Mouse (Mus musculus) embryonic facial prominence, embryonic 11.5 days (tissue): ENCODE measurements at regions not wholly inside any gene's neighbourhood (a gene's known extent, or its start where the extent isn't known, plus 50 kb on each side); places are given as distances from the start of the nearest gene placed in this dataset.
"Not testable (repeated sequence)": the region's sequence is repeated elsewhere in the genome, so short reads cannot be mapped to it uniquely, and the experiment has no call there.

Source experiments
- ATAC-seq: fragments of 200-750 bp; cut with Nextera tagmentation; replicated peaks from 2 replicates; pipeline ENCODE4 v1.8.0; 2017; ENCODE audit warnings: low read depth; ENCODE audit not compliant: insufficient number of reproducible peaks, low FRiP score, low TSS enrichment
- DNase-seq: peaks from one replicate; pipeline ENCODE4 v3.0.0-alpha.2; 2015; ENCODE audit warnings: low spot score
- H3K27ac ChIP-seq: fragments of 300-500 bp; sonication (generic); replicated peaks from 2 replicates; pipeline ENCODE4 v1.5.1; 2014; ENCODE audit warnings: mild to moderate bottlenecking, low read depth, low read length, control low read depth
- H3K27me3 ChIP-seq: fragments of 300-500 bp; sonication (generic); 2 replicates; pipeline ENCODE4 v1.6.1; 2014; ENCODE audit warnings: mild to moderate bottlenecking, low read length, moderate library complexity, mixed read lengths; ENCODE audit not compliant: control insufficient read depth, insufficient read depth
- H3K36me3 ChIP-seq: fragments of 300-500 bp; sonication (generic); replicated peaks from 2 replicates; pipeline ENCODE4 v1.6.1; 2014; ENCODE audit warnings: low read depth, mild to moderate bottlenecking, low read length, moderate library complexity, mixed read lengths; ENCODE audit not compliant: control insufficient read depth, insufficient read depth
- H3K4me1 ChIP-seq: fragments of 300-500 bp; sonication (generic); 2 replicates; pipeline ENCODE4 v1.6.1; 2014; ENCODE audit warnings: low read length, mixed read lengths; ENCODE audit not compliant: control insufficient read depth, insufficient read depth
- H3K4me2 ChIP-seq: fragments of 300-500 bp; sonication (generic); 2 replicates; pipeline ENCODE4 v1.6.1; 2014; ENCODE audit warnings: low read depth, mild to moderate bottlenecking, control low read depth, low read length, moderate library complexity
- H3K4me3 ChIP-seq: fragments of 300-500 bp; sonication (generic); 2 replicates; pipeline ENCODE4 v1.5.1; 2014; ENCODE audit warnings: low read depth, low read length, control low read depth
- H3K9ac ChIP-seq: fragments of 300-500 bp; sonication (generic); replicated peaks from 2 replicates; pipeline ENCODE4 v1.6.1; 2014; ENCODE audit warnings: mild to moderate bottlenecking, control low read depth, low read length
- H3K9me3 ChIP-seq: fragments of 300-500 bp; sonication (generic); replicated peaks from 2 replicates; pipeline ENCODE4 v1.6.1; 2016; ENCODE audit warnings: mild to moderate bottlenecking, low read length, inconsistent platforms, mixed read lengths; ENCODE audit not compliant: control insufficient read depth
- WGBS: fragments of 180-500 bp; shearing (Covaris S2); extraction: QIAGEN DNeasy Blood & Tissue Kit; methylation state at CpG from one replicate; pipeline ENCODE4 v1.1.7; 2014; 5-methylcytosine and 5-hydroxymethylcytosine counted together

DNA sequence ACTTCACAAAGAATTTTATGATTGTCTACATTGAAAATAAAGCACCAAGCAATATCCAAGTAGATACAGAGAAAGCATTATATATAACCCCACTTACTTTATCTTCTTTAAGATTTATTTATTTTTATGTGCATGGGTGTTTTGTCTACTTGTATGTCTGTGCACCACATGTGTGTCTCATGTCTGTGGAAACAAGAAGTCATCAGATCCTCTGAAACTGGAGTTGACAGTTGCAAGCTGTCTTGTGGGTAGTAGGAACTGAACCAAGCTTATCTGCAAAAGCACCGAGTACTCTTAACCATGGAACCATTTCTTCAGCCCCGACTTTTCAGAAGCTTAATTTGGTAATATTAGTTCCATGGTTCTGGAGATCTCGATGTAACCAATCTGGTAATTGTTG lies 151.2 kb upstream of the Tet2 start:
- no peak overlapping the region for H3K4me2 ChIP-seq
- H3K4me3 ChIP-seq = no peak overlapping the region
- no peaks in the 10 kb centered on the region for H3K36me3 ChIP-seq
- DNase-seq (no peak), ATAC-seq (no peak)
- H3K4me1 ChIP-seq = no peaks in the 10 kb centered on the region
- WGBS = 76% methylated on average over 3 of the region's 3 CpGs
- no peaks in the 10 kb centered on the region for H3K9me3 ChIP-seq
- H3K27ac ChIP-seq = no peak overlapping the region
- no peak overlapping the region for H3K9ac ChIP-seq
- no peaks in the 10 kb centered on the region for H3K27me3 ChIP-seq

DNA sequence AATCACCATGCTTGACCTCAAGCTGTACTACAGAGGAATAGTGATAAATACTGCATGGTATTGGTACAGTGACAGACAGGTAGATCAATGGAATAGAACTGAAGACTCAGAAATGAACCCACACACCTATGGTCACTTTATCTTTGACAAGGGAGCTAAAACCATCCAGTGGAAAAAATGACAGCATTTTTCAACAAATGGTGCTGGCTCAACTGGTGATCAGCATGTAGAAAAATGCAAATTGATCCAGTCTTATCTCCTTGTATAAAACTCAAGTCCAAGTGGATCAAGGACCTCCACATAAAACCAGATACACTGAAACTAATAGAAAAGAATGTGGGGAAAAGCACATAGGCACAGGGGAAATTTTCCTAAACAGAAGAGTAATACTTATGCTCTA lies 159.9 kb upstream of the Tet2 start:
- not testable (repeated sequence) for ATAC-seq, H3K4me1 ChIP-seq

DNA sequence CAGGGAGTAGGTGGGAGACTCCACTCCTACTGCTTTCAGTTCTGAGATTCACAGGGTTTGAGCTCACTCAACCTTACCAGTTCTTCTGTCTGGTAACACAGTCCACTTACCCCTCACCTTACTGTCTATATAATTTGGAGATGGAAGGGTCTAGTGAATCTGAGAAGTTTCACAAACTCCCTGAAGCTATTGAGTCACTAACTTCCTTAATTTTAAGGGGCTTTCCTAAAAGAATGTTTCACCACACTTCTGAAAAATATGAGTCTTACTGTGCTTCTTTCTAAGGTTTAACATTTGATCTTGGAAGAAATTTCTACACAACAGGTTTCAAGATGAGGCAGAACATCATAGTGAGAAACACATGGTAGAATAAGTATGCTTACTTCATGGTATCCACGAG lies 166.6 kb upstream of the Tet2 start:
- Histone ChIP-seq H3K9me3 (no peaks in the 10 kb centered on the region), H3K9ac (no peak overlapping the region), H3K4me1 (no peaks in the 10 kb centered on the region), H3K36me3 (no peaks in the 10 kb centered on the region), H3K4me3 (no peak overlapping the region), H3K4me2 (no peak overlapping the region), H3K27ac (no peak overlapping the region), H3K27me3 (no peaks in the 10 kb centered on the region)
- ATAC-seq = no peak
- no peak for DNase-seq
- WGBS = 67% methylated on average over 1 of the region's 1 CpGs

More for the DNA sequence above, 159.9 kb upstream of the Tet2 start:
- not testable (repeated sequence) for H3K9me3 ChIP-seq, H3K27ac ChIP-seq, H3K9ac ChIP-seq, H3K27me3 ChIP-seq, DNase-seq, H3K36me3 ChIP-seq, H3K4me2 ChIP-seq, H3K4me3 ChIP-seq

DNA sequence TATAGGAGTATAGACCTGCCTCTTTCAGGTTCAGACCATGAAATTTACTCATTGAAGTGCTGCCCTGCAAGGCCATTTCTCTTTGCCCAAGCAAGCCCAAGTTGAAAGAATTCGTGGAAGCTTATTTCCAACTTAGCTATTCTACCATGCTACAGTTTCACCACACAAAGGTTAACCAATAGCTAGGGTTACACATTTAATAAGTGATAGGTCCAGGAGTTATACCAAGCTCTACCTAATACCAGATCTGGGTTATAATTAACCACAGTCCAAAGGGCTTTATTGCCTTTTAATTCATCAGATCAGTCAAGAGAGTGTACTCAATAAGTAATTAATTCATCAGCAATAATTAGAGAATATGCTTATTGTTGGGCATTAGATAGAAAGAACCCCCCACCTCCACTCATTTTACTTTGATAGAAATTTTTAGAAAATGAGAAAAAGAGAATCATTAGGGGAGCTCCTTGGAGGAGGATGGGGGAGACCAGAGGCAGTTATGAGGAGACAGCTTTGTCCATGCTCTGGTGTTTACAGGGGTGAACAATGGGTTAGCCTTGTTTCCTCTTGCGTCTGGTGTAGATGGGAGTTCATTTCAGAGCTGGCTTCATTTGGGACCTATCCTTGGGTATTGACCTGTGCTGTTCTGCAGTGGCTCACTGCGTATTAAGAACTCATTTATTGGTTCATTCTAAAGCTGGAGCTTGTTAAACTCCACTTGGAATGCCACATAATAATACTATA lies 177.8 kb upstream of the Tet2 start:
- H3K9ac ChIP-seq = no peak overlapping the region
- no peak overlapping the region for H3K4me3 ChIP-seq
- no peaks in the 10 kb centered on the region for H3K27me3 ChIP-seq
- H3K4me1 ChIP-seq = no peaks in the 10 kb centered on the region
- DNase-seq (no peak), ATAC-seq (no peak)
- no peak overlapping the region for H3K27ac ChIP-seq
- H3K36me3 ChIP-seq = no peaks in the 10 kb centered on the region
- no peak overlapping the region for H3K4me2 ChIP-seq
- no peaks in the 10 kb centered on the region for H3K9me3 ChIP-seq
- WGBS = 90% methylated on average over 3 of the region's 3 CpGs

DNA sequence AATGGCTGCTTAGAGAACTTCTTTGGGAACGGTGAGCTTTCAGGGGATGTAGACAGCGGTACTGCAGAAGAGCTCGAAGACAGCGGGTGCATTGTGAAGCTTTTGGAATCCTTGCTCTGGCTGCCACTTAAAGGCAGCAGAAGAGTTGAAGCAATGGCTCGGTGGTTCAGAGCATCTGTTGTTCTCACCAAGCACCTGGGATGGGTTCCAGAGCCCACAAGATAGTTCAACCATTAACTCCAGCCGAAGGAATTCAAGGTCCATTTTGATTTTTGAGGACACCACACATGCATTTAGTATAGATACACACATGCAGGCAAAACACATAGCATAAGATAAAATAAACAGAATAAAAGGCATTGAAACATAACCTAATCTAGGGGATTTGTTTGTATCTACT lies 181.9 kb upstream of the Tet2 start:
- 85% methylated on average over 6 of the region's 6 CpGs for WGBS

DNA sequence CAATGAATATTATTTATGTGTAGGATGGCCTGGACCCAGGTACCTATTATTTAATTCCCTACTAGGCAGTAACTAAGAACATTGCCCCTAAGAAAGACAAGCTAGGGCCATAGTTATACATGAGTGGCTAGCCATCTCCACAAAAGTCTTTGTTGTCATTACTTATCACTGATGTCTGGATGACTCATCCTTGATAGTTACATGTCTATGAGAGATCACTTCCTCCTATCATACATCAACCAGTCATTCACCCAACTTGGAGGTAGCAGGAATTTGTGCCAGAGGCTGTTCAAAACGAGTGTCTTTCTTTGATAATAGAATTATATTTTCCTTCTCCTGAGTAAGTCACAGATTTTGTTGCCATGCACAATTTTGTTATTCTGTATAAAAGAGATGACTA lies 190.7 kb upstream of the Tet2 start:
- DNase-seq (no peak), ATAC-seq (no peak)
- Histone ChIP-seq H3K36me3 (no peaks in the 10 kb centered on the region), H3K4me3 (no peak overlapping the region), H3K27me3 (no peaks in the 10 kb centered on the region), H3K4me2 (no peak overlapping the region), H3K4me1 (no peaks in the 10 kb centered on the region), H3K9ac (no peak overlapping the region), H3K27ac (no peak overlapping the region), H3K9me3 (no peaks in the 10 kb centered on the region)
- WGBS = 73% methylated on average over 1 of the region's 1 CpGs

More for the DNA sequence above, 181.9 kb upstream of the Tet2 start:
- no peak for DNase-seq
- Histone ChIP-seq H3K27me3 (no peaks in the 10 kb centered on the region), H3K9ac (no peak overlapping the region), H3K9me3 (no peaks in the 10 kb centered on the region), H3K4me2 (no peak overlapping the region), H3K4me3 (no peak overlapping the region), H3K4me1 (no peaks in the 10 kb centered on the region), H3K27ac (no peak overlapping the region), H3K36me3 (no peaks in the 10 kb centered on the region)
- no peak for ATAC-seq

DNA sequence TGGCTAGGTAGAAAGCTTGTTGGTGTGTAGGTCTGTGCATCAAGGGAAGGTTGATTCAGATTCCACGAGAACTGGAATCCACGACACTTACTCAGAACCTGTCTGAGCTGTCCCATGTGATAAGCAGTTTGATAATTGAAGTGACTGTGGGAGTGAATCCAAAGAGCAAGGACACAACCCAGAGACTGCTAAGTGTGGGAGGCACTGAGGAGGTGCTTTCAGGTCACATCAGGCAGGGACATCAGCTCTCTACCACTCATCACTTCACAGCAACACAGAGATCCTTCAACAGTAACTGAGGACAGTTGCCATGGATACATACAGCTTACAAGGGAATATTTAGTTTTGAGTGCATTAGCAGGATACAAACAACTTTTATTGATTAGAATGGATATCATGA lies 194.0 kb upstream of the Tet2 start:
- 94% methylated on average over 2 of the region's 2 CpGs for WGBS
- Histone ChIP-seq H3K27me3 (no peaks in the 10 kb centered on the region), H3K9me3 (no peaks in the 10 kb centered on the region), H3K4me1 (no peaks in the 10 kb centered on the region), H3K27ac (no peak overlapping the region), H3K36me3 (no peaks in the 10 kb centered on the region), H3K4me2 (no peak overlapping the region), H3K4me3 (no peak overlapping the region), H3K9ac (no peak overlapping the region)
- no peak for DNase-seq
- no peak for ATAC-seq

DNA sequence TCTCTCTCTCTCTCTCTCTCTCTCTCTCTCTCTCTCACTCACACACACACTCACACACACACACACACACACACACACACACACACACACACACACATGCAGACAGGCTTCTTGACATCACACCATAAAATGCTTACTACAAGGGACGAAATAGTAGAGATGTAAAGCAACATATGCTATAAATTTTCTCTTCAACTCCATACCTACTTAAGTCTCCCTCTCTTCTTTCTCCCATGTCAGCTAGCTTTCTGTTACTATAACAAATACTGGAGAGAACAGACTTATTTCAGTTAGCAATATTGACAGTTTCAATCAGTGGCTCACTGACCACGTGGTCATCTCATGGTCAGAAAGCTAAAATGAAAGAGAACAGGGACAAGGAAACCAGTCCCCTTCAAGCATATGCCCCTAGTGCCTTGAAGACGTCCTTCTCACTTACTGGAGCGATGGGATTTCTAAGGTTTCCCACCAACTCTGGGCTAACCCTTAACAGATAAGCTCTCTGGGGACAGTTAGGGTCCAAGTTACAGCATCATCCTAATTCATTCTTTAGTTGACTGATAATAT lies 199.7 kb upstream of the Tet2 start:
- ATAC-seq (no peak), DNase-seq (no peak)
- Histone ChIP-seq H3K4me3 (no peak overlapping the region), H3K27me3 (no peaks in the 10 kb centered on the region), H3K9me3 (no peaks in the 10 kb centered on the region), H3K27ac (no peak overlapping the region), H3K4me2 (no peak overlapping the region), H3K9ac (no peak overlapping the region), H3K4me1 (no peaks in the 10 kb centered on the region), H3K36me3 (no peaks in the 10 kb centered on the region)
- 76% methylated on average over 4 of the region's 4 CpGs for WGBS
